Mouse (Mus musculus) intestine, embryonic 14.5 days (tissue): Measurements from ENCODE around the gene 4933414I15Rik. TPM values are rescaled to one million over a fixed set of nuclear protein-coding genes. Genes with fewer than 3 reads are reported as not detected.
A peak's percentile ranks its signal among the peaks of the same experiment; 100 is the strongest.

Source experiments
- ATAC-seq: fragments of 200-750 bp; cut with Nextera tagmentation; replicated peaks from 2 replicates; pipeline ENCODE4 v1.8.0; 2017; ENCODE audit warnings: low read depth, moderate number of reproducible peaks, moderate TSS enrichment, moderate library complexity; ENCODE audit not compliant: low FRiP score, low TSS enrichment
- DNase-seq: peaks from one replicate; pipeline ENCODE4 v3.0.0-alpha.2; 2018; ENCODE audit warnings: low spot score
- H3K27ac ChIP-seq: fragments of 300-500 bp; sonication (generic); 2 replicates; pipeline ENCODE4 v1.5.1; 2014; ENCODE audit warnings: low read depth, mild to moderate bottlenecking, control low read depth
- H3K27me3 ChIP-seq: fragments of 300-500 bp; sonication (generic); replicated peaks from 2 replicates; pipeline ENCODE4 v1.6.1; 2014; ENCODE audit warnings: low read length, control low read depth; ENCODE audit not compliant: control insufficient read depth, insufficient read depth
- H3K36me3 ChIP-seq: fragments of 300-500 bp; sonication (generic); 2 replicates; pipeline ENCODE4 v1.6.1; 2014; ENCODE audit warnings: low read length, control low read depth; ENCODE audit not compliant: control insufficient read depth, insufficient read depth
- H3K4me1 ChIP-seq: fragments of 300-500 bp; sonication (generic); replicated peaks from 2 replicates; pipeline ENCODE4 v1.6.1; 2014; ENCODE audit warnings: low read length, control low read depth, mixed read lengths; ENCODE audit not compliant: control insufficient read depth, insufficient read depth
- H3K4me2 ChIP-seq: fragments of 300-500 bp; sonication (generic); 2 replicates; pipeline ENCODE4 v1.6.1; 2014; ENCODE audit warnings: low read length
- H3K4me3 ChIP-seq: fragments of 300-500 bp; sonication (generic); 2 replicates; pipeline ENCODE4 v1.5.1; 2014; ENCODE audit warnings: low read depth, low read length, control low read depth, mixed read lengths
- H3K9ac ChIP-seq: fragments of 300-500 bp; sonication (generic); 2 replicates; pipeline ENCODE4 v1.6.1; 2014; ENCODE audit warnings: mild to moderate bottlenecking, low read length
- H3K9me3 ChIP-seq: fragments of 300-500 bp; sonication (generic); 2 replicates; pipeline ENCODE4 v1.6.1; 2016; ENCODE audit warnings: low read length, control low read depth; ENCODE audit not compliant: control insufficient read depth
- WGBS: fragments of 180-500 bp; shearing (Covaris S2); extraction: QIAGEN DNeasy Blood & Tissue Kit; methylation state at CpG from one replicate; pipeline ENCODE4 v1.1.7; 2014; 5-methylcytosine and 5-hydroxymethylcytosine counted together
- polyA plus RNA-seq: library from polyadenylated mRNA; unstranded; fragments of >200 nt; fragmentation: Nextera tagmentation; extraction: Ambion mirVana; gene quantifications from 2 replicates; pipeline ENCODE4 v1.2.1, GENCODE M21; 2014

4933414I15Rik gene
- polyA plus RNA-seq, 1 experiment from 2014 or later: not detected

DNA sequence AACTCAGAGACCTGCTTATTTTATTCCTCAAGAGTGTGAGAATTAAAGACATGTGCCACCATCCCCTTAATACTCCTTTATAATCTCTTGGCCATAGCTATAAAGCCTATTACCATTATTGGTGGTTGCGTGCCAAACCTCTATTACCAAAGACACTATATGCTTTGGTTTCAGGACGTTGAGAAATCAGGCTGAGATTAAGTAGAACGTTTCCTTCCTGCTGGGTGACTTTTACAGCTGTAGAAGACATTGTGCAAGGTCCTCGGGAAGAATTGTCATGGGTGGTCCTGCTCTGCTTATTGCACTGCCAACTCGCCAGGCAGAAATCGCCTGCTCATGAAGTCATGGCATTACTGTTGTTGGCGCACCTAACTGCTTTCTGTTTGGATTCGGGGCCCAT, 5.1 kb downstream of the 4933414I15Rik start:
- 77% methylated on average over 8 of the region's 8 CpGs for WGBS
- no peak for ATAC-seq
- no peaks in the 10 kb centered on the region for H3K9me3 ChIP-seq
- H3K4me3 ChIP-seq: no peak overlapping the region
- H3K27ac ChIP-seq: no peak overlapping the region
- no peak overlapping the region for H3K4me2 ChIP-seq
- H3K36me3 ChIP-seq: no peaks in the 10 kb centered on the region
- H3K9ac ChIP-seq: no peak overlapping the region
- H3K4me1 ChIP-seq: no peaks in the 10 kb centered on the region
- no peak for DNase-seq
- no peaks in the 10 kb centered on the region for H3K27me3 ChIP-seq

DNA sequence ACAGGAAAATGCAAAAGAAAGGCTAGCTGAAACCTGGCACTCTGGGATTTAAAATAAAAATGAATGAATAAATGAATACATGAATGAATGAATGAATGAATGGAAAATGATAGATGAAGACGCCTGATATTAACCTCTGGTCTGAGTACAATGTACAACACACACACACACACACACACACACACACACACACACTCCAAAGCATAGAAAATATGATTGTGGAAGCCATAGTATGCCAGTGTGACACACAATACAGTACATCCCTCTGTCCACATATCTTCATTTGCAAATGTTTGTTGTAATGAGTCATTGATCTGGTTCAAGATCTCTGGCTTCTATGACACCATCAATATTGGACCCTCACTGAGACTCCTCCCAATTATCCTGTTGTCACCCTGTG, 11.5 kb downstream of the 4933414I15Rik start:
- no peak for DNase-seq
- no peaks in the 10 kb centered on the region for H3K36me3 ChIP-seq
- peak overlapping the region; percentile 48; the same call in 1 of the 2 replicates for H3K4me3 ChIP-seq
- H3K9me3 ChIP-seq: no peaks in the 10 kb centered on the region
- H3K27me3 ChIP-seq: no peaks in the 10 kb centered on the region
- 0 out of 2 replicates have a peak, but pooled peaks cover 5% of the 10 kb centered on the region for H3K4me1 ChIP-seq
- no peak overlapping the region for H3K27ac ChIP-seq
- 78% methylated on average over 1 of the region's 1 CpGs for WGBS
- ATAC-seq: no peak
- no peak overlapping the region for H3K9ac ChIP-seq
- H3K4me2 ChIP-seq: peak overlapping the region; percentile 98

DNA sequence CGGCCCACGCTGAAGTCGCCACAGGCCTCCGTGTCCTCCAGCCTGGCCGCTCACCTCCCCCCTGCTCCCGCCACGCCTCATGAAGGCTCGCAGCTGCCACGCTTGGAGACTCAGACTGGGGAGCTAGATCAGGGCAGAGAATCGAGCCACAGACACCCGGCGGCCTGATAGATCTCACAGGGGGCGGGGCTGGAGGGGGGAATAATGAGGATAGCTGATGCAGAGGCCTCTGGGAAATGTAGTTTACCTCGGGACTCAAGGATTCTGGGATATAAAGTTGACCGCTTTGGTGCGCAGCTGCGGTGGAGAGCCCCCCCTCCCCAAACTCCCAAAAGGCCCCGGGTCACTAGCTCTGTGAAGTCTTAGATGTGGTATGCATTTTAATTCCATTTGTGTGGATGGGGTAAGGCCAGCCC, 12.1 kb downstream of the 4933414I15Rik start, which contains the start of gene Zfp354b:
Zfp354b (minus strand) TSS at position 183 of the 416 bp plus-strand sequence.
- ATAC-seq (peak; percentile 92), DNase-seq (peak; percentile 90)
- H3K4me3 ChIP-seq: peak within 1 kb of the TSS; percentile 48
- H3K36me3 ChIP-seq: no peaks in the 10 kb centered on the region
- peak within 1 kb of the TSS; percentile 98 for H3K4me2 ChIP-seq
- H3K9me3 ChIP-seq: no peaks in the 10 kb centered on the region
- no peak within 1 kb of the TSS for H3K27ac ChIP-seq
- WGBS: under 1% methylated on average over 18 of the region's 18 CpGs
- H3K4me1 ChIP-seq: 0 out of 2 replicates have a peak, but pooled peaks cover 5% of the 10 kb centered on the region
- H3K9ac ChIP-seq: peak within 1 kb of the TSS; percentile 41
- H3K27me3 ChIP-seq: no peaks in the 10 kb centered on the region

DNA sequence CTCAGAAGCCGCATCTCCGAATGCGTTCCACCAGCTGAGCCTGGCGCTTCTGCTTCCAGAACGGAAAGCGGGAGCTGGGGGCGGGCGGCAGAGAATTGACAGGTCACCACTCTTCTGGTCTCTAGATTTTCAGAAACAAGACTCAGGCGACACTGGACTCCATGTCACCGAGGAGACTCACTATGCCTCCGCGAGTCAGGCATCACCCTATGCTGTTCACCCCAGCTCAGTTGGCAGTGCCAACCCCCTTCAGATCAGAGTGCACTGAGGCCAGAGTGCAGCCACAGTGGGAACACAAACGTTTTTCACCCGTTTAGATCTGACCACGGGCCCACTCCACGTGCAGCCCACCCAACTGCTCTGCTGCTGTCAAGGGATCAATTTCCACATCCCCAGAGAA, 12.5 kb downstream of the 4933414I15Rik start:
- H3K4me1 ChIP-seq: 0 out of 2 replicates have a peak, but pooled peaks cover 5% of the 10 kb centered on the region
- peak overlapping the region; percentile 48 for H3K4me3 ChIP-seq
- 2% methylated on average over 16 of the region's 16 CpGs for WGBS
- H3K27ac ChIP-seq: no peak overlapping the region
- peak overlapping the region; percentile 98 for H3K4me2 ChIP-seq
- ATAC-seq: peak; percentile 73
- H3K9me3 ChIP-seq: no peaks in the 10 kb centered on the region
- H3K9ac ChIP-seq: peak overlapping the region; percentile 41
- DNase-seq: no peak
- no peaks in the 10 kb centered on the region for H3K36me3 ChIP-seq
- no peaks in the 10 kb centered on the region for H3K27me3 ChIP-seq

DNA sequence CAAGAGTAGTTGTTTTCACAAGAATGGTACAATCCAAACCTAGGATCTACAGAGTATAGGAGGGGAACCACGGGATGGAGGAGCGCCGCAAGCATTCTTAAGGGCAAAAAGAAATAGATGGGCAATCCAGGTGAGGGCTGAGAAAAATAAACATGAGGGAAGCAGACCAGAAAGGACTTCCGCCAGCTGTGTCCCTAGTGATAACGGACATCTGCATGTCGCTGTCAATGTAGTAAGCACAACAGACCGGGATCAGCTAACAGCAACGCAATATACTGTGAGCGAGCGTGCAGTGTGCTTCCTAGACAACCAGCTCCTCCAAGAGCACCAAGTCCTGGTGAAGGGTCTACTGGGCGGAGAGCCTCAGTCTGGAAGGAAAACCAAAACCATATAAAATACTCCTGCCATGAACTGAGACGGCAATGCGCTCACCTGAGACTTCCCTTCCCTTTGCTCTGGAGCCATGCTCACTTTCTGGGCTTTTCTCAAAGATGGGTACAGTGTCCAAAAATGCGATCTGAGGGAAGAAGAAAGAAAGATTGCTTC, 13.0 kb downstream of the 4933414I15Rik start:
- H3K4me2 ChIP-seq: peak overlapping the region; percentile 98
- ATAC-seq (no peak), DNase-seq (peak; percentile 59)
- 22% methylated on average over 14 of the region's 14 CpGs for WGBS
- peak overlapping the region; percentile 41 for H3K9ac ChIP-seq
- H3K36me3 ChIP-seq: no peaks in the 10 kb centered on the region
- H3K27me3 ChIP-seq: no peaks in the 10 kb centered on the region
- peak overlapping the region; percentile 48 for H3K4me3 ChIP-seq
- 0 out of 2 replicates have a peak, but pooled peaks cover 5% of the 10 kb centered on the region for H3K4me1 ChIP-seq
- H3K9me3 ChIP-seq: no peaks in the 10 kb centered on the region
- H3K27ac ChIP-seq: no peak overlapping the region

DNA sequence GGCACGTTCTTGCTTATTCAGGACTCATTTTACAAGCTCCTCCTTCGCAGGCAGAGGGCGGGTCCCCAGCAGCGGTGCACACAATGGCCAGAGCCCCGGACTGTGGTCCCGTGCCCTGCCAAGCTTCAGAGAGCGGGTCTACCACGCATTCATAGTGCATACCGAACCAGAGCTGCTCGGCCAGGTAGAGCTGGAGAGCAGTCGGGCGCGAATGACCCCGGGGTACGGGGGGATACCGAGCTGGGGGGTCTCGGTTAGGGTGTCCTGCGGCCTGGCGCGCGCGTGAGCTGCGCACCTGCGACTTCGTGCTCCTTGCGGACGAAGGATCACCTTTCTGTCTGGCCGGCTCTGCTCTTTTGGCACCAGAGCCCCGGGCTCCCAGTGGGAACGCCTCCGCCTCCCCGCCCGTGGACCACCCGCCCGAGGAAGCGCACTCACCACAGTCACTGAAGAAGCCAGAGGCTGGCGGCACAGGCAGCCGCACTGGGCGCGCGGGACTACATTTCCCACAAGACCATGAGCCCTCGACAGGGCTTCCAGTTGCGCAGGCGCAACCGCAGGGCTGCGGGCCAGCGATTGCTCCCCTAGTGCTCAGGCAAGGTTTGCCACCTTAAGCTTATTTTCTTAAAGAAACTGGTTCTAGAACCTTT, 27.8 kb downstream of the 4933414I15Rik start, which contains the start of gene Zfp2:
Zfp2 (minus strand) TSS at position 495 of the 650 bp plus-strand sequence.
- under 1% methylated on average over 47 of the region's 47 CpGs for WGBS
- peak; percentile 96 for ATAC-seq
- Histone ChIP-seq H3K27ac (peak within 1 kb of the TSS; percentile 75), H3K9me3 (0 out of 2 replicates have a peak, but pooled peaks cover 5% of the 10 kb centered on the region), H3K4me2 (peak within 1 kb of the TSS; percentile 50), H3K9ac (peak within 1 kb of the TSS; percentile 82), H3K4me1 (no peaks in the 10 kb centered on the region), H3K4me3 (peak within 1 kb of the TSS; percentile 78), H3K27me3 (no peaks in the 10 kb centered on the region), H3K36me3 (peaks cover 17% of the 10 kb centered on the region)
- DNase-seq: peak; percentile 96

DNA sequence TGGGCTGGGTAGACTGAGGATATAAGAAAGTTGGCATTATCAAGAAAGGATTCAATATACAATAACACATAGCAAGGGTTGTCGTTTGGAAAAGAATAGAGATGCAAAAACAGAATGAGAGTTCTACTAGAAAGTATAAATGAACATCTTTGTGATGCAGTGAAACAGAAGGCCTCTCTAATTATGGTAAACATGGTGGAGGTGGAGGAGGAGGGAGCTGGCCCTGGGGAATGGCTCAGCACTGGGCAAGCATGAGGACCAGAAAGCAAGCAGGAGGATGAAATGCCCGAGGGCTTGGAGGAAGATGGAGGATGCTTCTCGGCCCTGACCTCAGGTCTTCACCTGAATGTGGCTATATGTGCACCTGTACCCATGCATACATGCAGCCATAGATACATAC, 29.1 kb downstream of the 4933414I15Rik start:
- no peak overlapping the region for H3K4me2 ChIP-seq
- no peaks in the 10 kb centered on the region for H3K4me1 ChIP-seq
- no peak overlapping the region for H3K4me3 ChIP-seq
- ATAC-seq (no peak), DNase-seq (no peak)
- H3K9ac ChIP-seq: no peak overlapping the region
- 96% methylated on average over 3 of the region's 3 CpGs for WGBS
- H3K36me3 ChIP-seq: peaks cover 31% of the 10 kb centered on the region
- no peak overlapping the region for H3K27ac ChIP-seq
- H3K9me3 ChIP-seq: 0 out of 2 replicates have a peak, but pooled peaks cover 5% of the 10 kb centered on the region
- H3K27me3 ChIP-seq: no peaks in the 10 kb centered on the region

DNA sequence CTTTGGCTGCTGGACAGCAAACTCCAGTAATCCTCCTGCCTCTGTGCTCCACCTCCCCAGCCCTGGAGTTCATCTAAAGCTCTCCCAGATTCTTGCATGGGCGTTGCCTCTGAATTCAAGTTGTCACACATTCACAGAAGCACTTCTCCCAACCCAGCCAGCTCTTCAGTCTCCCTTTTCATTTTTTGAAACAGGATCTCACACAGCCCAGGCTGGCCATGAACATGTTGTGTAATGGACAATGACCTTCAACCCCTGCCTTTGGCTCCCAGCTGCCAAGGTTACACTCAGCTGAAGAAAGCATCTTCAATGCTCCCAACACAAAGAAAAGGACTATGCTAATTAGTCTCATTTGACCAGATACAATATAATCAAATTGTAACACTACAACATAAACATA, 30.3 kb downstream of the 4933414I15Rik start:
- Histone ChIP-seq H3K4me3 (no peak overlapping the region), H3K27me3 (no peaks in the 10 kb centered on the region), H3K4me2 (no peak overlapping the region), H3K27ac (no peak overlapping the region), H3K36me3 (peaks cover 39% of the 10 kb centered on the region), H3K4me1 (no peaks in the 10 kb centered on the region), H3K9ac (no peak overlapping the region), H3K9me3 (0 out of 2 replicates have a peak, but pooled peaks cover 5% of the 10 kb centered on the region)
- ATAC-seq (no peak), DNase-seq (no peak)
- 96% methylated on average over 1 of the region's 1 CpGs for WGBS
